Mouse (Mus musculus): Measurements from ENCODE around the gene Tril. TPM values are rescaled to one million over a fixed set of nuclear protein-coding genes. Genes with fewer than 3 reads are reported as not detected.
A peak's percentile ranks its signal among the peaks of the same experiment; 100 is the strongest.

Gene Tril
- polyA plus RNA-seq, 1 experiment from 2014 or later = 8.3 TPM

DNA sequence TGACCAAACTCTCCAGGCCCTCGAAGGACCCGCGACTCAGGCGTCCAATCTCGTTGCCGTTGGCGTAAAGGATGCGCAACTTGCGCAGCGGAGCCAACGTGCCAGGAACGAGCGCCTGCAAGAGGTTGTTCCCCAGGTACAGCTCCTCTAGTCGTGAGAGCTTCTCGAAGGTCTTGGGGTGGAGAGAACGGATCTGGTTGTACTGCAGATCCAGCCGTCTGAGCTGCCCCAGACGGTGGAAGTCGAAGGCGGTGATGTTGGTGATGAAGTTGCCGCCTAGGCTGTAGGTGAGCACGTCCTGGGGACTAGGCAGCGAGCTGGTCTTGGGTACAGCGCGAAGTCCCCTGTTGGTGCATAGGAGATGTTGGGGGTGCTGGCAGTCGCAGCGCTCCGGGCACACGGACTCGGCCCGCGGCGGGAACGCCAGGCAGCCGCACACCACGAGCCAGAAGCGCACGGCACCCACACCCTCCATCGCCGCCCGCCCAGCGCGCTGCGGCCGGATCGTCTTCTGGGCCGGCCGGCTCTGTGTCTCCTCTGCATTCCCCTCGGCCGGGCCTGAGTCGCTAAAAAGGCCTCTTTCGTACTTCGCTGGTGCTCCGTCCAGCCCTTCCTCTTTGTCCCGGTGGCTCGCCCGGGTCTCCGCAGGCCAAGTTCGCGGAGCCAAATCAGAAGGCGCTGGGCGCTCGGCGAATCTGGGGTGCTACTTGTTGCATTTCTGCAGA is 707 bp downstream of the Tril start:
- Histone ChIP-seq H3K4me2 (peak overlapping the region; percentile 95), H3K36me3 (no peaks in the 10 kb centered on the region), H3K9me3 (replicated peaks) (no peaks in the 10 kb centered on the region), H3K27ac (ENCODE audit: poor library complexity, severe bottlenecking) (peak overlapping the region; percentile 63), H3K4me1 (replicated peaks) (peaks cover 29% of the 10 kb centered on the region), H3K27me3 (replicated peaks) (peaks cover 66% of the 10 kb centered on the region), H3K4me3 (peak overlapping the region; percentile 67), H3K9ac (peak overlapping the region; percentile 70)
- under 1% methylated on average over 64 of the region's 64 CpGs for WGBS
- no peak for ATAC-seq (ENCODE audit: insufficient number of reproducible peaks, low FRiP score)

GRCm38 (mm10) chr6:53818732-53819661 is 1.6 kb downstream of the Tril start:
- H3K36me3 ChIP-seq = no peaks in the 10 kb centered on the region
- ATAC-seq (ENCODE audit: insufficient number of reproducible peaks, low FRiP score) = peak; percentile 54
- no peaks in the 10 kb centered on the region for H3K9me3 ChIP-seq (replicated peaks)
- H3K4me1 ChIP-seq (replicated peaks) = peaks cover 29% of the 10 kb centered on the region
- peak overlapping the region; percentile 67 for H3K4me3 ChIP-seq
- H3K27me3 ChIP-seq (replicated peaks) = peaks cover 62% of the 10 kb centered on the region
- peak overlapping the region; percentile 95 for H3K4me2 ChIP-seq
- 5% methylated on average over 52 of the region's 52 CpGs for WGBS
- peak overlapping the region; percentile 70 for H3K9ac ChIP-seq
- H3K27ac ChIP-seq (ENCODE audit: poor library complexity, severe bottlenecking) = no peak overlapping the region

DNA sequence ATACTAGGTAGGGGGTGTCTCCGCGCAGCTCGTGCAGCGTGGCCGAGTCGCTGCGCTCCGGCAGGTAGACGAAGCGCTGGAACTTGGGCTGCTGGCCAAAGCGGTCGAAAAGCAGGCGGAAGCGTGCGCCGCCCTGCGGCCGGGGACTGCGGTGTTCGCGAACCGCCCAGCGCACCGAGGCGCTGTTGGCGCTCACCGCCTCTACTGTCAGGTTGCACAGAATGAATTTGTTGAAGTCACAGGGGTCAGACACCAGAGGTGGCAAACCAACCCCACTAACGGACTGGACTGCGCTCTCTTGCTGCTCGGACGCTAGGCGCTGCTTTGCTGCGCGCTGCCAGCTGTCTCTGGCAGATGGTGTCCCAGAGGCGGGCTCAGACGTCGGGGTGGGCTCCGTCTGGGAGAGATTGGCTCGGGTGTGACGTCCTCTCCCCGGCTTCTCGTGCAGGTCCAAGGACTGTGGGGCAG is 2.3 kb downstream of the Tril start:
- Histone ChIP-seq H3K4me1 (replicated peaks) (peaks cover 29% of the 10 kb centered on the region), H3K4me3 (peak overlapping the region; percentile 67), H3K4me2 (peak overlapping the region; percentile 95), H3K9ac (peak overlapping the region; percentile 29; the same call in 1 of the 2 replicates), H3K36me3 (no peaks in the 10 kb centered on the region), H3K27ac (ENCODE audit: poor library complexity, severe bottlenecking) (no peak overlapping the region), H3K27me3 (replicated peaks) (peaks cover 56% of the 10 kb centered on the region), H3K9me3 (replicated peaks) (no peaks in the 10 kb centered on the region)
- peak; percentile 31; the same call in 1 of the 2 replicates for ATAC-seq (ENCODE audit: insufficient number of reproducible peaks, low FRiP score)
- 1% methylated on average over 42 of the region's 42 CpGs for WGBS

DNA sequence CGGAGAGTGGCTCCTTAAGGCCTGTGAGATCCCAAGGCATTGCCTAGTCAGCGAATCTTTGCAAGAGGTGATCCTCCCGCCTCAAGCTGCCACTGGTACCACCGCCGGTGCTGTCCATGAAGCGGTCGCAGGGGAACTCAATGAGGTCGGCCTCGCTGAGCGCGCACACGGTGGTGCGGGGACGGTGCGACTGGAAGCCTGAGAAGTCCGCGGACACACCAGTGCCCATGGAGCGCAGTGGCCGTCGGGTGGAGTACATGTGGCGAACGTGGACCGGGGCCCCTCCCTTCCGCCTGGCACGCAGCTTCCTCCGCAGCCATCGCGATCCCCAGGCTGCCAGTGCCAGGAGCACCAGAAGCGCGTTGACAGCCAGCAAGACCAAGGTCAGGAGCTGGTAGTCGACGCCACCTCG is 2.9 kb downstream of the Tril start:
- Histone ChIP-seq H3K4me3 (peak overlapping the region; percentile 67), H3K27ac (ENCODE audit: poor library complexity, severe bottlenecking) (no peak overlapping the region), H3K36me3 (no peaks in the 10 kb centered on the region), H3K27me3 (replicated peaks) (peaks cover 55% of the 10 kb centered on the region), H3K9me3 (replicated peaks) (no peaks in the 10 kb centered on the region), H3K4me2 (peak overlapping the region; percentile 95), H3K9ac (peak overlapping the region; percentile 29; the same call in 1 of the 2 replicates), H3K4me1 (replicated peaks) (peaks cover 29% of the 10 kb centered on the region)
- 17% methylated on average over 33 of the region's 33 CpGs for WGBS
- ATAC-seq (ENCODE audit: insufficient number of reproducible peaks, low FRiP score) = no peak

GRCm38 (mm10) chr6:53816661-53817060 is 4.0 kb downstream of the Tril start:
- Histone ChIP-seq H3K9me3 (replicated peaks) (no peaks in the 10 kb centered on the region), H3K36me3 (no peaks in the 10 kb centered on the region), H3K4me1 (replicated peaks) (peaks cover 29% of the 10 kb centered on the region), H3K9ac (no peak overlapping the region), H3K4me3 (no peak overlapping the region), H3K27ac (ENCODE audit: poor library complexity, severe bottlenecking) (no peak overlapping the region), H3K4me2 (no peak overlapping the region), H3K27me3 (replicated peaks) (peaks cover 44% of the 10 kb centered on the region)
- 64% methylated on average over 8 of the region's 8 CpGs for WGBS
- no peak for ATAC-seq (ENCODE audit: insufficient number of reproducible peaks, low FRiP score)

DNA sequence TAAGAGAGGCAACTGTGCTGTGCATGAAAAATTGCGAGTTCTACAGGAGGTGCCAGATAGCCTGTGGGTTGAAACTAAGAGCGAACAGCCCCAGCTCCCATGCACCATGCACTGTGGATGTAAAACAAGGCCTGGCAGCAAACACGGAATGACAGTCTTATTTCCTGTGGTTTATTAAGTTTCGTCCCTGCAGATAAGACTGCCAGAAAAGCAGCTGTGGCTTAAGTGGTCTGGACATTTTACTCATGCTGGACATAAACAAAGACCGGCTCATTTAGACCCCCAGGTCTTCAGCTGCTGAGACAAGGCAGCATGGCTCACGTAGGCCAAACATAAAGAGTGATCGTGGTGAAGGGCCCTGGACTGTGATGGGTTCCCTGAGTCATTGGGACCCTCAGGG is 4.9 kb downstream of the Tril start:
- no peak overlapping the region for H3K27ac ChIP-seq (ENCODE audit: poor library complexity, severe bottlenecking)
- 59% methylated on average over 7 of the region's 7 CpGs for WGBS

DNA sequence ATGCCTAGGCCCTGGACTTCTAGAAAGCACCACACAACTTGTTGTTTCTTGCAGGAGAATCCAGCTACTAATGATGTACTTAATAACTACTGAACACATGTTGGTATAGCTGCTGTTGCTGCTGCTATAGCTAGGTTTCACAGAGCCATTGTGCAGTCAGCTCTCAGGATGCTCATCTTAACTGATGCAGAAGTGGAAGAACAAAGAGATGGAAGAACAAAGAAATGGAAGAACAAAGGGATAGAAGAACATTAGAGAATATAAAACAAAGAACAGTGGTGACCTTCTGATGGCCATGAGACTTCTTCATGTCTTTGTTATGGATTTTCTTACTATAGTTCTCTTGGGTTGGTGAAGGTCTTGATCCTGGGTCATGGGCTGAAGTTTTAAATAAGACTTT is 6.4 kb downstream of the Tril start:
- H3K4me3 ChIP-seq = no peak overlapping the region
- H3K27ac ChIP-seq (ENCODE audit: poor library complexity, severe bottlenecking) = no peak overlapping the region
- H3K27me3 ChIP-seq (replicated peaks) = peaks cover 28% of the 10 kb centered on the region
- no peak overlapping the region for H3K9ac ChIP-seq
- H3K4me2 ChIP-seq = no peak overlapping the region
- H3K36me3 ChIP-seq = no peaks in the 10 kb centered on the region
- no peaks in the 10 kb centered on the region for H3K9me3 ChIP-seq (replicated peaks)
- peaks cover 16% of the 10 kb centered on the region for H3K4me1 ChIP-seq (replicated peaks)
- no peak for ATAC-seq (ENCODE audit: insufficient number of reproducible peaks, low FRiP score)

More for the DNA sequence above, 4.9 kb downstream of the Tril start:
- Histone ChIP-seq H3K9me3 (replicated peaks) (no peaks in the 10 kb centered on the region), H3K4me1 (replicated peaks) (peaks cover 25% of the 10 kb centered on the region), H3K9ac (no peak overlapping the region), H3K4me2 (no peak overlapping the region), H3K4me3 (no peak overlapping the region), H3K36me3 (no peaks in the 10 kb centered on the region), H3K27me3 (replicated peaks) (peaks cover 38% of the 10 kb centered on the region)
- no peak for ATAC-seq (ENCODE audit: insufficient number of reproducible peaks, low FRiP score)

- no peak overlapping the region for H3K9ac ChIP-seq
- no peak overlapping the region for H3K4me3 ChIP-seq
- 60% methylated on average over 3 of the region's 3 CpGs for WGBS
- H3K9me3 ChIP-seq (replicated peaks) = no peaks in the 10 kb centered on the region
- H3K27ac ChIP-seq (ENCODE audit: poor library complexity, severe bottlenecking) = no peak overlapping the region
- peaks cover 10% of the 10 kb centered on the region for H3K27me3 ChIP-seq (replicated peaks)
- ATAC-seq (ENCODE audit: insufficient number of reproducible peaks, low FRiP score) = no peak
- peaks cover 1% of the 10 kb centered on the region for H3K4me1 ChIP-seq (replicated peaks)
- no peak overlapping the region for H3K4me2 ChIP-seq
- no peaks in the 10 kb centered on the region for H3K36me3 ChIP-seq
Observed at GRCm38 (mm10) chr6:53812242-53812641, 8.4 kb downstream of the Tril start.

- H3K9ac ChIP-seq = no peak overlapping the region
- ATAC-seq (ENCODE audit: insufficient number of reproducible peaks, low FRiP score) = no peak
- H3K9me3 ChIP-seq (replicated peaks) = no peaks in the 10 kb centered on the region
- H3K4me2 ChIP-seq = no peak overlapping the region
- H3K27ac ChIP-seq (ENCODE audit: poor library complexity, severe bottlenecking) = no peak overlapping the region
- WGBS = 76% methylated on average over 9 of the region's 9 CpGs
- H3K36me3 ChIP-seq = no peaks in the 10 kb centered on the region
- H3K4me3 ChIP-seq = no peak overlapping the region
- peaks cover 8% of the 10 kb centered on the region for H3K4me1 ChIP-seq (replicated peaks)
- no peaks in the 10 kb centered on the region for H3K27me3 ChIP-seq (replicated peaks)
Observed at GRCm38 (mm10) chr6:53808801-53809200, 11.8 kb downstream of the Tril start.

DNA sequence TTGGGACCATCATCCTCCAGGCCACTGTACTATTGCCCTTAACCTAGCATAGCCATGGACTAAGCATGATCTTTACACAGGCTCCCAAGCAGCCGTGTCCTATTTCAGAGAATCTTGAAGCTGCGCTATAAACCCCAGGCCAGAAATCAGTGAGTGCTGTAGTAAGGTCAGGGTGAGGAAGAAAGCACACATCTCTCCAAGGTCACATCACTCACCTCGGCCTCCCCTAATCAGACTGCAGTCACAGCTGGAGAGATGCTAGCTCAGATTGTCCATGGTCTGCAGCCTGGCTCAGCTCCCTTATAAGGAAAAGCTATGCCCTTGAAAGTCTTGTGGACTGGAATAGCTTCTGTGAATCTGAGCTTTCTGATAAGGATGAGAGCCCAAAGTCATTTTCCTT is 13.4 kb downstream of the Tril start:
- Histone ChIP-seq H3K9ac (no peak overlapping the region), H3K4me2 (no peak overlapping the region), H3K36me3 (no peaks in the 10 kb centered on the region), H3K4me1 (replicated peaks) (peaks cover 12% of the 10 kb centered on the region), H3K27ac (ENCODE audit: poor library complexity, severe bottlenecking) (no peak overlapping the region), H3K27me3 (replicated peaks) (no peaks in the 10 kb centered on the region), H3K4me3 (no peak overlapping the region), H3K9me3 (replicated peaks) (no peaks in the 10 kb centered on the region)
- WGBS = 43% methylated on average over 3 of the region's 3 CpGs
- no peak for ATAC-seq (ENCODE audit: insufficient number of reproducible peaks, low FRiP score)

GRCm38 (mm10) chr6:53806591-53807023 is 14.0 kb downstream of the Tril start:
- Histone ChIP-seq H3K9me3 (replicated peaks) (no peaks in the 10 kb centered on the region), H3K27me3 (replicated peaks) (no peaks in the 10 kb centered on the region), H3K27ac (ENCODE audit: poor library complexity, severe bottlenecking) (no peak overlapping the region), H3K36me3 (no peaks in the 10 kb centered on the region), H3K4me1 (replicated peaks) (peaks cover 18% of the 10 kb centered on the region), H3K4me2 (no peak overlapping the region), H3K9ac (no peak overlapping the region), H3K4me3 (no peak overlapping the region)
- 70% methylated on average over 8 of the region's 8 CpGs for WGBS
- no peak for ATAC-seq (ENCODE audit: insufficient number of reproducible peaks, low FRiP score)

Measured in heart, embryonic 12.5 days (tissue).